Mouse (Mus musculus) embryonic facial prominence, embryonic 15.5 days (tissue): ENCODE data around the gene 1520401A03Rik. TPM values are rescaled to one million over a fixed set of nuclear protein-coding genes. Genes with fewer than 3 reads are reported as not detected.

Experiments used
- ATAC-seq: fragments of 200-750 bp; cut with Nextera tagmentation; 2 replicates; pipeline ENCODE4 v1.8.0; 2017; ENCODE audit warnings: low read depth, moderate TSS enrichment; ENCODE audit not compliant: insufficient number of reproducible peaks, low FRiP score, low TSS enrichment
- H3K27ac ChIP-seq: fragments of 300-500 bp; sonication (generic); replicated peaks from 2 replicates; pipeline ENCODE4 v1.5.1; 2015; ENCODE audit warnings: mild to moderate bottlenecking, inconsistent platforms
- H3K27me3 ChIP-seq: fragments of 300-500 bp; sonication (generic); 2 replicates; pipeline ENCODE4 v1.6.1; 2015; ENCODE audit warnings: inconsistent platforms
- H3K36me3 ChIP-seq: fragments of 300-500 bp; sonication (generic); 2 replicates; pipeline ENCODE4 v1.6.1; 2015; ENCODE audit warnings: mild to moderate bottlenecking, inconsistent platforms
- H3K4me1 ChIP-seq: fragments of 300-500 bp; sonication (generic); 2 replicates; pipeline ENCODE4 v1.6.1; 2015; ENCODE audit warnings: inconsistent platforms
- H3K4me2 ChIP-seq: fragments of 300-500 bp; sonication (generic); replicated peaks from 2 replicates; pipeline ENCODE4 v1.6.1; 2015; ENCODE audit warnings: mild to moderate bottlenecking, inconsistent platforms
- H3K4me3 ChIP-seq: fragments of 300-500 bp; sonication (generic); replicated peaks from 2 replicates; pipeline ENCODE4 v1.5.1; 2015; ENCODE audit warnings: mild to moderate bottlenecking, inconsistent platforms
- H3K9ac ChIP-seq: fragments of 300-500 bp; sonication (generic); 2 replicates; pipeline ENCODE4 v1.6.1; 2015; ENCODE audit warnings: inconsistent platforms
- H3K9me3 ChIP-seq: fragments of 300-500 bp; sonication (generic); replicated peaks from 2 replicates; pipeline ENCODE4 v1.6.1; 2016; ENCODE audit warnings: inconsistent platforms
- WGBS: fragments of 180-500 bp; shearing (Covaris S2); methylation state at CpG from one replicate; pipeline ENCODE4 v1.1.7; 2015; 5-methylcytosine and 5-hydroxymethylcytosine counted together
- polyA plus RNA-seq: library from polyadenylated mRNA; unstranded; fragments of >200 nt; fragmentation: Nextera tagmentation; extraction: Ambion mirVana; gene quantifications from 2 replicates; pipeline ENCODE4 v1.2.1, GENCODE M21; 2015

1520401A03Rik gene
- polyA plus RNA-seq, 1 experiment from 2014 or later = 1.1 TPM

DNA sequence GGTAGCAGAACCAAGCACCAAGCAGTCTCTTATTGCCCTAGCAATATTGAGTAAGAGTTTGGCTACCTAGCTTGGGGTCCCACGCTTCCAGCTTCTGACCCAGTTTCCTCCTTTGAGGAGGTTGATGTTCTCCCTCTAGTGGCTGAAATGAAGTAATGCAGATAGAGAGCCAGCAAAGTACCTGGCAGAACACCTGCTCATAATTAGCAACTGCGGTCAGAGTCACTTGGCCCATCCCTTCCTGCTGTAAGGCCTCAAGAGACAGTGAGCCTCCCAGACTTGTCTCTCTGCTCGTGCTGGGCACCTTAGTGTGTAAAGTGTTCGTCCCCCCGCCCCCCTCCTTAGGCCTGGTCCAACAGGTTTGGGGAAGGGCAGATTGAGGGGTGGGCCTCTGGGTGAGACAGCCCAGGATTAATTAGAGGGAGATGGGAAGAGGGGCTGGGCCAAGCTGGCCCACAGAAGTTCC lies 58.0 kb downstream of the 1520401A03Rik start:
- ATAC-seq = no peak
- H3K4me1 ChIP-seq = peaks cover 19% of the 10 kb centered on the region
- peaks cover 26% of the 10 kb centered on the region for H3K36me3 ChIP-seq
- 0 out of 2 replicates have a peak overlapping the region, but pooled peaks have one; percentile 10 for H3K4me2 ChIP-seq
- peaks cover 34% of the 10 kb centered on the region for H3K27me3 ChIP-seq
- 7% methylated on average over 5 of the region's 5 CpGs for WGBS
- H3K4me3 ChIP-seq = no peak overlapping the region
- H3K27ac ChIP-seq = no peak overlapping the region
- no peak overlapping the region for H3K9ac ChIP-seq
- no peaks in the 10 kb centered on the region for H3K9me3 ChIP-seq

- 1% methylated on average over 9 of the region's 9 CpGs for WGBS
- H3K9ac ChIP-seq = no peak overlapping the region
- no peaks in the 10 kb centered on the region for H3K9me3 ChIP-seq
- H3K4me2 ChIP-seq = 0 out of 2 replicates have a peak overlapping the region, but pooled peaks have one; percentile 39
- peaks cover 19% of the 10 kb centered on the region for H3K4me1 ChIP-seq
- peaks cover 36% of the 10 kb centered on the region for H3K27me3 ChIP-seq
- peaks cover 4% of the 10 kb centered on the region for H3K36me3 ChIP-seq
- H3K27ac ChIP-seq = no peak overlapping the region
- no peak for ATAC-seq
- H3K4me3 ChIP-seq = no peak overlapping the region
Observed at GRCm38 (mm10) chr17:23661526-23661925, 61.1 kb downstream of the 1520401A03Rik start.

DNA sequence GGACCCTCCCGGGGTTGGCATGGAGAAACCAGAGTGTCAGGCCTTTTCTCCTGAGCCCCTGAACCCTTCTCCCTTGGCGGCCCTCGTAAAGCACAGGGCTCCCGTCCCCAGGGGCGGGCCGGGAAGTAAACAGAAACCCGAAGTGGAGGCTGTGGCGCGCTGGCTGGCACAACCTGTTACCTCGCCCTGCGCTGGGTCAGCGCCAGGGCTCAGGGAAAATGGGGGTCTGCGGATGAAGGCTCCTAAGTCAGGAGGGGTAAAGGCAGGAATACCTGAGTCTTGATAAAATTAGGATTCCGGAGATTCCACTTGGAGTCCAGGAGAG lies 61.7 kb downstream of the 1520401A03Rik start:
- Histone ChIP-seq H3K4me3 (peak overlapping the region; percentile 32), H3K36me3 (no peaks in the 10 kb centered on the region), H3K9ac (no peak overlapping the region), H3K27me3 (peaks cover 36% of the 10 kb centered on the region), H3K9me3 (no peaks in the 10 kb centered on the region), H3K4me1 (peaks cover 19% of the 10 kb centered on the region), H3K4me2 (peak overlapping the region; percentile 39), H3K27ac (peak overlapping the region; percentile 25; the same call in 1 of the 2 replicates)
- 2% methylated on average over 14 of the region's 14 CpGs for WGBS
- no peak for ATAC-seq

- Histone ChIP-seq H3K9ac (no peak within 1 kb of the TSS), H3K4me2 (peak within 1 kb of the TSS; percentile 39), H3K27me3 (peaks cover 36% of the 10 kb centered on the region), H3K9me3 (no peaks in the 10 kb centered on the region), H3K4me3 (peak within 1 kb of the TSS; percentile 32), H3K4me1 (peaks cover 19% of the 10 kb centered on the region), H3K36me3 (no peaks in the 10 kb centered on the region), H3K27ac (peak within 1 kb of the TSS; percentile 25; the same call in 1 of the 2 replicates)
- WGBS = 4% methylated on average over 27 of the region's 27 CpGs
- 0 out of 2 replicates have a peak, but pooled peaks have one; percentile 45 for ATAC-seq
Observed at GRCm38 (mm10) chr17:23660117-23660875, 62.3 kb downstream of the 1520401A03Rik start, which contains the start of gene Bicdl2. Gene Bicdl2, plus strand, starts transcription at chr17:23660506.

DNA sequence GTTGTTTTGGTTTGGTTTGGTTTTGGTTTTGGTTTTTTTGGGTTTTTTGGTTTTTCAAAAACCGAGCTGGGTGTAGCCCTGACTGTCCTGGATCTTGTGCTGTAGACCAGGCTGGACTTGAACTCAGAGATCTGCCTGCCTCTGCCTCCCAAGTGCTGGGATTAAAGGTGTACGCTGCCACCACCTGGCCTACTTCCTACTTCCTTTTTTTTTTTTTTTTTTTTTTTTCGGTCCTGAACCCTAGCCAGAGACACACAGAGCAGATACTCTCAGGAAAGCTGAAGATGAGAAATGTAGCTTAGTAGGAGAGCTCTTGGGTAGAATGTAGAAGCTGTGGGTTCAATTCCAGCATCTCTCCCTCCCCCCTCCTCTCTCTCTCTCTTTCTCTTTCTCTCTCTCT lies 64.1 kb downstream of the 1520401A03Rik start:
- Histone ChIP-seq H3K4me1 (peaks cover 13% of the 10 kb centered on the region; the same call in 1 of the 2 replicates), H3K4me3 (no peak overlapping the region), H3K27ac (no peak overlapping the region), H3K27me3 (peaks cover 36% of the 10 kb centered on the region), H3K36me3 (no peaks in the 10 kb centered on the region), H3K9ac (no peak overlapping the region), H3K9me3 (no peaks in the 10 kb centered on the region), H3K4me2 (no peak overlapping the region)
- no peak for ATAC-seq
- 76% methylated on average over 3 of the region's 3 CpGs for WGBS

Other genes with a start within 250 kb of the 1520401A03Rik start
- gene Vmn2r117, start 243.1 kb downstream of the 1520401A03Rik start, polyA plus RNA-seq = not detected in 2 replicates
- 17.8 and 19.5 TPM in 2 replicates for gene Zfp213, start 158.5 kb downstream of the 1520401A03Rik start, polyA plus RNA-seq
- gene Zfp13, start 123.3 kb downstream of the 1520401A03Rik start, polyA plus RNA-seq = 13.4 and 14.1 TPM in 2 replicates
- 0.08 and 0.14 TPM in 2 replicates for gene Zscan10, start 121.9 kb downstream of the 1520401A03Rik start, polyA plus RNA-seq
- 0.76 and 0.81 TPM in 2 replicates for gene Mmp25, start 77.5 kb downstream of the 1520401A03Rik start, polyA plus RNA-seq
- 15.8 and 17.0 TPM in 2 replicates for gene Bicdl2, start 62.3 kb downstream of the 1520401A03Rik start, polyA plus RNA-seq
- 95.7 and 102 TPM in 2 replicates for gene Hcfc1r1, start 49.2 kb downstream of the 1520401A03Rik start, polyA plus RNA-seq
- gene Thoc6, start 48.9 kb downstream of the 1520401A03Rik start, polyA plus RNA-seq = 42.2 and 42.9 TPM in 2 replicates
- 29.5 and 33.2 TPM in 2 replicates for gene Tnfrsf12a, start 45.3 kb downstream of the 1520401A03Rik start, polyA plus RNA-seq
- gene Cldn6, start 43.5 kb downstream of the 1520401A03Rik start, polyA plus RNA-seq = 19.8 and 20.2 TPM in 2 replicates
- 13.8 and 18.3 TPM in 2 replicates for gene Cldn9, start 38.8 kb downstream of the 1520401A03Rik start, polyA plus RNA-seq
- 49.6 and 55.8 TPM in 2 replicates for gene Pkmyt1, start 3.6 kb upstream of the 1520401A03Rik start, polyA plus RNA-seq
- gene Paqr4, start 18.1 kb upstream of the 1520401A03Rik start, polyA plus RNA-seq = 20.9 and 27.2 TPM in 2 replicates
- gene Kremen2, start 23.1 kb upstream of the 1520401A03Rik start, polyA plus RNA-seq = 36.8 and 38.2 TPM in 2 replicates
- gene Flywch1, start 48.8 kb upstream of the 1520401A03Rik start, polyA plus RNA-seq = 71.9 and 72.1 TPM in 2 replicates
- gene Flywch2, start 63.3 kb upstream of the 1520401A03Rik start, polyA plus RNA-seq = 38.3 and 44.0 TPM in 2 replicates
- gene Srrm2, start 67.7 kb upstream of the 1520401A03Rik start, polyA plus RNA-seq = 489 and 525 TPM in 2 replicates
- 1,038 and 1,104 TPM in 2 replicates for gene Elob, start 106.4 kb upstream of the 1520401A03Rik start, polyA plus RNA-seq
- 0.49 and 0.85 TPM in 2 replicates for gene Prss33, start 113.3 kb upstream of the 1520401A03Rik start, polyA plus RNA-seq
- 0.12 TPM in 1 of 2 replicates, not detected in the other for gene Prss32, start 121.1 kb upstream of the 1520401A03Rik start, polyA plus RNA-seq
- 1.8 and 2.0 TPM in 2 replicates for gene Prss41, start 121.4 kb upstream of the 1520401A03Rik start, polyA plus RNA-seq
- gene Prss21, start 145.3 kb upstream of the 1520401A03Rik start, polyA plus RNA-seq = not detected in 2 replicates
- gene Dcpp1, start 158.1 kb upstream of the 1520401A03Rik start, polyA plus RNA-seq = 3.1 TPM in 1 of 2 replicates, not detected in the other
- not detected in 2 replicates for gene Dcpp2, start 158.1 kb upstream of the 1520401A03Rik start, polyA plus RNA-seq
- gene Dcpp3, start 194.7 kb upstream of the 1520401A03Rik start, polyA plus RNA-seq = 1.0 and 6.6 TPM in 2 replicates
- not detected in 2 replicates for gene Sbp, start 218.9 kb upstream of the 1520401A03Rik start, polyA plus RNA-seq
- not detected in 2 replicates for gene Sbpl, start 232.5 kb upstream of the 1520401A03Rik start, polyA plus RNA-seq